Mouse (Mus musculus): ENCODE data around the gene Rplp0. TPM values are rescaled to one million over a fixed set of nuclear protein-coding genes. Genes with fewer than 3 reads are reported as not detected.

Rplp0 gene
- polyA plus RNA-seq, 1 experiment from 2014 or later, result 1,525 TPM

DNA sequence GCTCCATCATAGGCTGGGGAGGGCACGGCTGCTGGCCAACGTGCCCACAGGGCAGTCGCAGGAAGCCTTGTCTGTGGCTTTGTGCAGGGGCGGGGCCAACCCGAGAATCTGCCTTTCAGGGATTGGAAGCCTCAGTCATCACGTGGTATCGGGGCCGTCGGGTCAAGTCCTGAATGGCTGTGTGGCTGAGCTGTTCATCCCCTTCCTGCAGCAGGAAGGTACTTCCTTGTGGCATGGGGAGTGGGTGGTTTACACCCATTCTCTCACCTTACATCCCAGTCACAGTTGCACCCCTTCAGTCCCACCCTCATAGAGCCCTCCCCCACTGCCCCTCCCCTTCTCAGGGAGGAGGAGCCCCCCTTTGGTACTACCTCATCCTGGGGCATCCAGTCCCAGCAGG lies 22.4 kb downstream of the Rplp0 start:
- Histone ChIP-seq H3K9me3 (replicated peaks; ENCODE audit: low read length) (peaks cover 7% of the 10 kb centered on the region; the same call in 1 of the 2 replicates), H3K4me2 (ENCODE audit: low read length) (no peak overlapping the region), H3K4me1 (replicated peaks; ENCODE audit: insufficient read depth, low read length) (no peaks in the 10 kb centered on the region), H3K36me3 (ENCODE audit: insufficient read depth, low read length) (peaks cover 92% of the 10 kb centered on the region), H3K9ac (ENCODE audit: low read depth, low read length) (no peak overlapping the region), H3K4me3 (replicated peaks; ENCODE audit: low read depth, low read length) (no peak overlapping the region), H3K27me3 (ENCODE audit: insufficient read depth, low read length) (no peaks in the 10 kb centered on the region), H3K27ac (no peak overlapping the region)
- TF ChIP-seq CTCF (IDR thresholded peaks at IDR 0.05; ENCODE audit: low read depth), result no peak
- no peak for DNase-seq (ENCODE audit: low spot score)
- WGBS, result 97% methylated on average over 9 of the region's 9 CpGs
- ATAC-seq (replicated peaks; ENCODE audit: low FRiP score, low read depth), result no peak

DNA sequence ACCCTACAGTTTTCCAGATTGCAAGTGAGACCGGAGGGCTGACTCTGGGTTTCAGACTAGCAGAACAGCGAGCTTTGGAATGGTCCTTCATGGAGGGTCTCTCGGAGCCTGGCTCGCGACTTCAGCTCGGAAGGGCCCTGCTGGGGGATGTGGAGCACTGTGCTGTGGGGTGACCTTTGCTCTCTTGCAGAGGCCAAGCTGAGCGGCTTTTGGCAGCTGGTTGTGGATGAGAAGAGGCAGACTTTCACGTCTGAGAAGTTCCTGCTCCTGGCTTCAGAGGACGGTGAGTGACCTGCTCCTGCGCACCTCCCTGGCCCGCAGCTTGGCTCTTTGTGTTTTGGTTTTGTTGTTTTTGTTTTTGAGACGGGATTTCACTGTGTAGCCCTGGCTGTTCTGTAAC lies 26.3 kb downstream of the Rplp0 start:
- no peak overlapping the region for H3K9ac ChIP-seq (ENCODE audit: low read depth, low read length)
- H3K4me3 ChIP-seq (replicated peaks; ENCODE audit: low read depth, low read length), result no peak overlapping the region
- H3K4me1 ChIP-seq (replicated peaks; ENCODE audit: insufficient read depth, low read length), result no peaks in the 10 kb centered on the region
- H3K27ac ChIP-seq, result no peak overlapping the region
- DNase-seq (ENCODE audit: low spot score) (no peak), ATAC-seq (replicated peaks; ENCODE audit: low FRiP score, low read depth) (no peak)
- no peaks in the 10 kb centered on the region for H3K27me3 ChIP-seq (ENCODE audit: insufficient read depth, low read length)
- TF ChIP-seq CTCF (IDR thresholded peaks at IDR 0.05; ENCODE audit: low read depth), result no peak
- peaks cover 7% of the 10 kb centered on the region; the same call in 1 of the 2 replicates for H3K9me3 ChIP-seq (replicated peaks; ENCODE audit: low read length)
- H3K4me2 ChIP-seq (ENCODE audit: low read length), result no peak overlapping the region
- 79% methylated on average over 12 of the region's 12 CpGs for WGBS
- H3K36me3 ChIP-seq (ENCODE audit: insufficient read depth, low read length), result peaks cover 87% of the 10 kb centered on the region

DNA sequence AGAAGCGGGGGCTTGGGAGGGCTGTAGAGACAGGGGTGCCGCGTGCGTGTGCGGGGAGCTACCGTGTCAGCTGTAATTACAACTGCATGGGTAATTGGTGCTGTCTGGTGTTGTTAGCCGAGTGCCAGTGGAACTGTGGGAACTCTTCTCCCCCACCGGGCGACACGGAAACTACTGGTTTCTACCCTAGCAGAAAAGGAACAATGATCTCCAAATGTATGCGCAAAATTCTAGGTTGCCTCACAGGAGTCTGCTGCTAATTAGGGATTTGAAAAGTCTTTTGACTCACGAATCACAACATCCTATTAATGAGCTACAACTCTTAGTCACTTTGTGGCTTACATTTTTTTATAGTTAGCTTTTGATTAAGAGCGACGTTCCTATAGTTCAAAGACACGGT lies 26.9 kb downstream of the Rplp0 start:
- Histone ChIP-seq H3K27ac (no peak overlapping the region), H3K4me3 (replicated peaks; ENCODE audit: low read depth, low read length) (no peak overlapping the region), H3K4me2 (ENCODE audit: low read length) (no peak overlapping the region), H3K36me3 (ENCODE audit: insufficient read depth, low read length) (peaks cover 87% of the 10 kb centered on the region), H3K4me1 (replicated peaks; ENCODE audit: insufficient read depth, low read length) (no peaks in the 10 kb centered on the region), H3K9ac (ENCODE audit: low read depth, low read length) (no peak overlapping the region), H3K9me3 (replicated peaks; ENCODE audit: low read length) (peaks cover 7% of the 10 kb centered on the region; the same call in 1 of the 2 replicates), H3K27me3 (ENCODE audit: insufficient read depth, low read length) (no peaks in the 10 kb centered on the region)
- DNase-seq (ENCODE audit: low spot score), result no peak
- ATAC-seq (replicated peaks; ENCODE audit: low FRiP score, low read depth), result no peak
- 87% methylated on average over 15 of the region's 15 CpGs for WGBS
- TF ChIP-seq CTCF (IDR thresholded peaks at IDR 0.05; ENCODE audit: low read depth), result no peak

DNA sequence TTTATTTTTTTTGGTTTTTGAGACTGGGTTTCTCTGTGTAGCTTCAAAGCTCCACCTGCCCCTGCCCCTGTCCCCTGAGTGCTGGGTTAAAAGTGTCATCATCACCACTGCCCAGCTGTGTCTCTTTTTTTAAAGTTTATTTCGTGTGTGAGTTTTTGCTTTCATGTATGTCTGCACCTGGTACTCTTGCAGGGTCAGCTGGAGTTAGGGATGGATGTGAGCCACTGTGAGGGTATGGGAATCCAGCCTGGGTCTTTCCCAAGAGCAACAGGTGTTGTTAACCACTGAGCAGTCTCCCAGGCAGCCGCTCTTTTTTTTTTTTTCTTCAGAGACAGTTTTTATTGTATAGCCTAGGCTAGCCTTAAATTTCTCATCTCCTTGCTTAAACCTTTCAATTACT lies 27.5 kb downstream of the Rplp0 start:
- H3K9ac ChIP-seq (ENCODE audit: low read depth, low read length), result no peak overlapping the region
- no peak for TF ChIP-seq CTCF (IDR thresholded peaks at IDR 0.05; ENCODE audit: low read depth)
- no peak overlapping the region for H3K27ac ChIP-seq
- H3K4me3 ChIP-seq (replicated peaks; ENCODE audit: low read depth, low read length), result no peak overlapping the region
- no peaks in the 10 kb centered on the region for H3K4me1 ChIP-seq (replicated peaks; ENCODE audit: insufficient read depth, low read length)
- H3K9me3 ChIP-seq (replicated peaks; ENCODE audit: low read length), result peaks cover 7% of the 10 kb centered on the region; the same call in 1 of the 2 replicates
- ATAC-seq (replicated peaks; ENCODE audit: low FRiP score, low read depth) (no peak), DNase-seq (ENCODE audit: low spot score) (no peak)
- H3K4me2 ChIP-seq (ENCODE audit: low read length), result no peak overlapping the region
- WGBS, result 95% methylated on average over 2 of the region's 2 CpGs
- H3K27me3 ChIP-seq (ENCODE audit: insufficient read depth, low read length), result no peaks in the 10 kb centered on the region
- peaks cover 87% of the 10 kb centered on the region for H3K36me3 ChIP-seq (ENCODE audit: insufficient read depth, low read length)

DNA sequence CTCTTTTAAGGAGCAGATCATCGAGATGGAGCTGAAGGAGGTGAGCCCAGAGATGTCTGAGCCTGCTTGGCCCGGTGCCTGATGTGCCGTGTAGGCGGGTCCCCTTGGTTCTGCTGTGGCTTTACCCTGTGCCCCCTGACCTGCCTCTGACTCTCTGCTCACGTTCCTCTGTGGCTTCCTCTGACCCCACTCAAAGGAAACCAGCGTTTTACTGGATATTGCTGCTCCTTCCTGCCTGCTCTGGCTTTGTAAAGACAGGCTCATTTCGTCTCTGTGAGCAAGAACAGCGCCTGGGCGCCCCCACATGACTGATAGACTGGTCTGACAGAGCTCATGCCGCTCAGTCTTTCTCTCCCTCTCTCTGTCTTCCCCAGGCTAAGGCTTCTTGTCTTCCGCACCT lies 31.8 kb downstream of the Rplp0 start:
- DNase-seq (ENCODE audit: low spot score), result peak; percentile 3
- 0 out of 2 replicates have a peak, but pooled peaks have one; percentile 3 for TF ChIP-seq CTCF (IDR thresholded peaks at IDR 0.05; ENCODE audit: low read depth)
- peaks cover 84% of the 10 kb centered on the region for H3K36me3 ChIP-seq (ENCODE audit: insufficient read depth, low read length)

DNA sequence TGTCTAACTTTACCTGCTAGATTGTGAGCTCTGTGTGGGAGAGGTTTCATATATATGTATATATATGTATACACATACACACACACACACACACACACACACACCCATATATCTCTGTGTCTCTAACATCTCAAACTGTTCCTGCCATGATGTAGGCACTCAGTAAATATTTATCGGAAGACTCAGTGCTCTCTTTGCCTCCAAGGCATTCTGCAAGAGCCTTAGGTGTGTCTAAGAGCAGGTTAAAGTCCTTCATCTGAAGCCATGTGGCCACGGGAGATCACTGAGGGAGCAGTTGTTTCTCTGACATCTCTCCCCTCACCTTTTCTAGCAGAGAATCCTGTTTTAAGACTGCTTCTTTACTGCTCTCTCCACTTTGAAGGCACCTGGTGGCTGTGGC lies 32.2 kb downstream of the Rplp0 start:
- Histone ChIP-seq H3K4me3 (replicated peaks; ENCODE audit: low read depth, low read length) (no peak overlapping the region), H3K27ac (no peak overlapping the region), H3K36me3 (ENCODE audit: insufficient read depth, low read length) (peaks cover 84% of the 10 kb centered on the region), H3K27me3 (ENCODE audit: insufficient read depth, low read length) (no peaks in the 10 kb centered on the region), H3K9me3 (replicated peaks; ENCODE audit: low read length) (no peaks in the 10 kb centered on the region), H3K4me2 (ENCODE audit: low read length) (no peak overlapping the region), H3K4me1 (replicated peaks; ENCODE audit: insufficient read depth, low read length) (no peaks in the 10 kb centered on the region), H3K9ac (ENCODE audit: low read depth, low read length) (no peak overlapping the region)
- no peak for TF ChIP-seq CTCF (IDR thresholded peaks at IDR 0.05; ENCODE audit: low read depth)
- 90% methylated on average over 2 of the region's 2 CpGs for WGBS
- DNase-seq (ENCODE audit: low spot score) (no peak), ATAC-seq (replicated peaks; ENCODE audit: low FRiP score, low read depth) (no peak)

More for the DNA sequence above, 31.8 kb downstream of the Rplp0 start:
- Histone ChIP-seq H3K4me1 (replicated peaks; ENCODE audit: insufficient read depth, low read length) (no peaks in the 10 kb centered on the region), H3K27me3 (ENCODE audit: insufficient read depth, low read length) (no peaks in the 10 kb centered on the region), H3K4me2 (ENCODE audit: low read length) (no peak overlapping the region), H3K27ac (no peak overlapping the region), H3K9ac (ENCODE audit: low read depth, low read length) (no peak overlapping the region), H3K4me3 (replicated peaks; ENCODE audit: low read depth, low read length) (no peak overlapping the region), H3K9me3 (replicated peaks; ENCODE audit: low read length) (no peaks in the 10 kb centered on the region)
- WGBS, result 74% methylated on average over 11 of the region's 11 CpGs
- ATAC-seq (replicated peaks; ENCODE audit: low FRiP score, low read depth), result no peak

DNA sequence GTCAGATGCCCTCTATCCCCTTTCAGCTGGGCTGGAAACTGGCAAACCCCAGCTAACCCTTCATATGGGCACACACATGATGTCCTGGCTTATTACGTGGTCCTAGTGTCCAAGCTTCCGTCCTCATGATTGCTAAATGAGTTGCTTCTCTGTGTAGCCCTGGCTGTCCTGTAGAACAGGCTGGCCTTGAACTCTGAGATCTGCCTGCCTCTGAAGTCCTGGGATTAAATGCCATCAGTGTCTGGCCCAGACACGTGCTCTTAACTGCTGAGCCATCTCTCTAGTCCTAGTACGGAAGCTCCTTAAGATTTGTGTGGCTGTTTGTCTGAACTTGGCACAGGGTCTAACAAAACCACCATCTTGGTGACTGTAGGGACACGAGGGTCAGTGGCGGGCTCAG lies 44.3 kb downstream of the Rplp0 start:
- Histone ChIP-seq H3K4me2 (ENCODE audit: low read length) (no peak overlapping the region), H3K4me1 (replicated peaks; ENCODE audit: insufficient read depth, low read length) (no peaks in the 10 kb centered on the region), H3K4me3 (replicated peaks; ENCODE audit: low read depth, low read length) (no peak overlapping the region), H3K9ac (ENCODE audit: low read depth, low read length) (no peak overlapping the region), H3K36me3 (ENCODE audit: insufficient read depth, low read length) (peaks cover 76% of the 10 kb centered on the region), H3K27me3 (ENCODE audit: insufficient read depth, low read length) (no peaks in the 10 kb centered on the region), H3K9me3 (replicated peaks; ENCODE audit: low read length) (no peaks in the 10 kb centered on the region), H3K27ac (no peak overlapping the region)
- ATAC-seq (replicated peaks; ENCODE audit: low FRiP score, low read depth) (no peak), DNase-seq (ENCODE audit: low spot score) (no peak)
- TF ChIP-seq CTCF (IDR thresholded peaks at IDR 0.05; ENCODE audit: low read depth), result no peak
- 98% methylated on average over 6 of the region's 6 CpGs for WGBS

Data from kidney, postnatal 0 days (tissue).